12 mouse cellular contexts compared by ENCODE assay signal in genomic region chr10:78366851-78367312, GRCm38 (mm10). TPM values are rescaled to one million over a fixed set of nuclear protein-coding genes. Genes with fewer than 3 reads are reported as not detected.
DNase-seq lines count a peak whose midpoint lies in the region; ATAC-seq and TF ChIP-seq lines count a peak whose summit lies in the region.
"Had no signal": no experiment of that assay in that cellular context is flagged by ENCODE, and none has a peak within 500 bp of the region (broad histone marks: within the 10 kb centered on the region; RNA-seq: fewer than 3 reads in every experiment).

No protein-coding gene starts in this region.

- whole genome bisulfite sequencing in liver, embryonic 15.5 days (ENCODE audit: insufficient replicate concordance), result 6% methylated on average over 9 of the region's 9 CpGs

- H3K4me1 ChIP-seq in E14TG2a.4 (replicated peaks; ENCODE audit: low read depth, low read length), result peaks cover 92% of the 10 kb centered on the region
- peaks cover 56% of the 10 kb centered on the region for H3K4me1 ChIP-seq in liver, embryonic 15.5 days (replicated peaks)

- peak; percentile 51 for ATAC-seq in granulocyte monocyte progenitor cell, adult 5-6 weeks (replicated peaks; ENCODE audit: poor library complexity, severe bottlenecking)
- ATAC-seq in liver, embryonic 15.5 days (ENCODE audit: insufficient read depth), result peak; percentile 89
- ATAC-seq in CD4-positive, CD25-positive, alpha-beta regulatory T cell, adult 4 months, result no peak

- H3K27me3 ChIP-seq in E14TG2a.4 (ENCODE audit: insufficient read depth, low read length), result peaks cover 43% of the 10 kb centered on the region
- peaks cover 11% of the 10 kb centered on the region; the same call in 1 of the 2 replicates for H3K27me3 ChIP-seq in liver, embryonic 15.5 days
- H3K27me3 ChIP-seq: lung, embryonic 15.5 days had no signal

- H3K4me3 ChIP-seq in E14TG2a.4 (replicated peaks; ENCODE audit: low read length), result peak overlapping the region; percentile 49
- peak overlapping the region; percentile 26 for H3K4me3 ChIP-seq in liver, embryonic 15.5 days (replicated peaks)
- H3K4me3 ChIP-seq: hindbrain, embryonic 10.5 days; lung, embryonic 15.5 days; myocyte had no signal

- H3K36me3 ChIP-seq in E14TG2a.4 (ENCODE audit: insufficient read depth, low read length), result no peaks in the 10 kb centered on the region
- H3K36me3 ChIP-seq in liver, embryonic 15.5 days (replicated peaks), result no peaks in the 10 kb centered on the region
- H3K36me3 ChIP-seq: hindbrain, embryonic 10.5 days; lung, embryonic 15.5 days had no signal

- peak overlapping the region; percentile 53 for H3K9ac ChIP-seq in liver, embryonic 15.5 days
- H3K9ac ChIP-seq: lung, embryonic 15.5 days had no signal

- peak overlapping the region; percentile 96 for H3K27ac ChIP-seq in liver, embryonic 15.5 days (replicated peaks)
- H3K27ac ChIP-seq: hindbrain, embryonic 10.5 days; lung, embryonic 15.5 days had no signal

- peak; percentile 78 for DNase-seq in 416B (ENCODE audit: low read depth)
- DNase-seq in testis, postnatal 14 days (ENCODE audit: low spot score), result no peak
- no peak for DNase-seq in layer of hippocampus, adult 9-11 months
- no peak for DNase-seq in ovary, postnatal 10 days (ENCODE audit: low spot score)
- DNase-seq: cerebellum, adult 11-12 months had no signal

- H3K9me3 ChIP-seq in E14TG2a.4 (ENCODE audit: low read length), result no peaks in the 10 kb centered on the region
- no peaks in the 10 kb centered on the region for H3K9me3 ChIP-seq in liver, embryonic 15.5 days (replicated peaks)
- H3K9me3 ChIP-seq: hindbrain, embryonic 10.5 days; lung, embryonic 15.5 days had no signal

- H3K4me2 ChIP-seq in liver, embryonic 15.5 days, result peak overlapping the region; percentile 71
- H3K4me2 ChIP-seq: lung, embryonic 15.5 days had no signal

- no peak for TF ChIP-seq CTCF in E14TG2a.4 (conservative IDR thresholded peaks at IDR 0.05; ENCODE audit: low read length)

RNA-seq across cellular contexts. Expression of gene Agpat3, which starts 14.6 kb away (rescaled TPM):
- 0.19 and 0.39 TPM in 2 replicates for total RNA-seq in granulocyte monocyte progenitor cell, adult 5-6 weeks (2014; fragmentation: Nextera tagmentation)
- 0.52 and 0.88 TPM in 2 replicates for total RNA-seq in granulocyte monocyte progenitor cell, adult 5-6 weeks (2017)
- 33.1 and 46.0 TPM in 2 replicates for polyA plus RNA-seq in liver, embryonic 15.5 days (2015; fragmentation: Nextera tagmentation; extraction: Ambion mirVana)
- polyA plus RNA-seq in CD4-positive, CD25-positive, alpha-beta regulatory T cell, adult 4 months (2017; shearing (Covaris generic)), result 100 to 1,000 TPM in 1 of 2 experiments, 10 to 100 TPM in 1; 94.4 to 115 TPM

RNA-seq across cellular contexts. Expression of gene Rrp1, which starts 46.0 kb away (rescaled TPM):
- 130 and 159 TPM in 2 replicates for total RNA-seq in granulocyte monocyte progenitor cell, adult 5-6 weeks (2014; fragmentation: Nextera tagmentation)
- 404 and 430 TPM in 2 replicates for total RNA-seq in granulocyte monocyte progenitor cell, adult 5-6 weeks (2017)
- polyA plus RNA-seq in liver, embryonic 15.5 days (2015; fragmentation: Nextera tagmentation; extraction: Ambion mirVana), result 110 and 119 TPM in 2 replicates
- 100 to 1,000 TPM; 107 to 148 TPM for polyA plus RNA-seq in CD4-positive, CD25-positive, alpha-beta regulatory T cell, adult 4 months (2017; shearing (Covaris generic))

RNA-seq across cellular contexts. Expression of gene Cstb, which starts 58.6 kb away (rescaled TPM):
- total RNA-seq in granulocyte monocyte progenitor cell, adult 5-6 weeks (2014; fragmentation: Nextera tagmentation), result 72.8 and 118 TPM in 2 replicates
- total RNA-seq in granulocyte monocyte progenitor cell, adult 5-6 weeks (2017), result 37.3 and 43.4 TPM in 2 replicates
- polyA plus RNA-seq in liver, embryonic 15.5 days (2015; fragmentation: Nextera tagmentation; extraction: Ambion mirVana), result 85.5 and 95.3 TPM in 2 replicates
- 100 to 1,000 TPM; 146 to 147 TPM for polyA plus RNA-seq in CD4-positive, CD25-positive, alpha-beta regulatory T cell, adult 4 months (2017; shearing (Covaris generic))
